Mouse (Mus musculus) liver, embryonic 16.5 days (tissue): ENCODE measurements around the gene Irs2. TPM values are rescaled to one million over a fixed set of nuclear protein-coding genes. Genes with fewer than 3 reads are reported as not detected.
A peak's percentile ranks its signal among the peaks of the same experiment; 100 is the strongest.

ENCODE experiments used
- ATAC-seq: fragments of 200-750 bp; cut with Nextera tagmentation; 2 replicates; pipeline ENCODE4 v1.8.0; 2017; ENCODE audit warnings: low read depth, mild to moderate bottlenecking, moderate number of reproducible peaks, moderate library complexity
- H3K27ac ChIP-seq: fragments of 300-500 bp; sonication (generic); 2 replicates; pipeline ENCODE4 v1.5.1; 2014; ENCODE audit warnings: mild to moderate bottlenecking, low read length
- H3K27me3 ChIP-seq: fragments of 300-500 bp; sonication (generic); 2 replicates; pipeline ENCODE4 v1.6.1; 2014; ENCODE audit warnings: low read depth, low read length, mixed read lengths; ENCODE audit not compliant: control insufficient read depth, insufficient read depth
- H3K36me3 ChIP-seq: fragments of 300-500 bp; sonication (generic); 2 replicates; pipeline ENCODE4 v1.6.1; 2014; ENCODE audit warnings: mild to moderate bottlenecking; ENCODE audit not compliant: control insufficient read depth, insufficient read depth
- H3K4me1 ChIP-seq: fragments of 300-500 bp; sonication (generic); 2 replicates; pipeline ENCODE4 v1.6.1; 2014; ENCODE audit warnings: low read depth, low read length, mixed read lengths; ENCODE audit not compliant: control insufficient read depth
- H3K4me2 ChIP-seq: fragments of 300-500 bp; sonication (generic); 2 replicates; pipeline ENCODE4 v1.6.1; 2014; ENCODE audit warnings: low read depth, low read length, mixed read lengths
- H3K4me3 ChIP-seq: fragments of 300-500 bp; sonication (generic); 2 replicates; pipeline ENCODE4 v1.5.1; 2014; ENCODE audit warnings: low read depth, mild to moderate bottlenecking, low read length
- H3K9ac ChIP-seq: fragments of 300-500 bp; sonication (generic); 2 replicates; pipeline ENCODE4 v1.6.1; 2014; ENCODE audit warnings: low read depth, low read length
- H3K9me3 ChIP-seq: fragments of 300-500 bp; sonication (generic); replicated peaks from 2 replicates; pipeline ENCODE4 v1.6.1; 2016; ENCODE audit warnings: low read length; ENCODE audit not compliant: control insufficient read depth
- WGBS: fragments of 180-500 bp; shearing (Covaris S2); extraction: QIAGEN DNeasy Blood & Tissue Kit; methylation state at CpG from one replicate; pipeline ENCODE4 v1.1.7; 2014; ENCODE audit not compliant: insufficient replicate concordance; 5-methylcytosine and 5-hydroxymethylcytosine counted together
- polyA plus RNA-seq: library from polyadenylated mRNA; unstranded; fragments of >200 nt; fragmentation: Nextera tagmentation; extraction: Ambion mirVana; gene quantifications from 2 replicates; pipeline ENCODE4 v1.2.1, GENCODE M21; 2015

The Irs2 gene
- polyA plus RNA-seq, 1 experiment from 2014 or later: 3.2 TPM

GRCm38 (mm10) chr8:11006276-11006630, 2.0 kb downstream of the Irs2 start:
- 83% methylated on average over 9 of the region's 9 CpGs for WGBS
- ATAC-seq: no peak

GRCm38 (mm10) chr8:11005460-11006275, 2.6 kb downstream of the Irs2 start:
- H3K27me3 ChIP-seq: no peaks in the 10 kb centered on the region
- no peaks in the 10 kb centered on the region; the same call in 1 of the 2 replicates for H3K36me3 ChIP-seq
- H3K9me3 ChIP-seq: no peaks in the 10 kb centered on the region
- 80% methylated on average over 26 of the region's 26 CpGs for WGBS
- peak overlapping the region; percentile 93 for H3K9ac ChIP-seq
- ATAC-seq: no peak
- peak overlapping the region; percentile 91 for H3K4me3 ChIP-seq
- peak overlapping the region; percentile 92 for H3K4me2 ChIP-seq
- H3K4me1 ChIP-seq: peaks cover 56% of the 10 kb centered on the region
- peak overlapping the region; percentile 16; the same call in 1 of the 2 replicates for H3K27ac ChIP-seq

More at GRCm38 (mm10) chr8:11006276-11006630, 2.0 kb downstream of the Irs2 start:
- Histone ChIP-seq H3K27me3 (peaks cover 3% of the 10 kb centered on the region; the same call in 1 of the 2 replicates), H3K36me3 (no peaks in the 10 kb centered on the region; the same call in 1 of the 2 replicates), H3K9ac (peak overlapping the region; percentile 93), H3K4me3 (peak overlapping the region; percentile 91), H3K4me2 (peak overlapping the region; percentile 92), H3K9me3 (no peaks in the 10 kb centered on the region), H3K27ac (peak overlapping the region; percentile 16; the same call in 1 of the 2 replicates), H3K4me1 (peaks cover 55% of the 10 kb centered on the region)

- no peak overlapping the region; the same call in 1 of the 2 replicates for H3K27ac ChIP-seq
- no peaks in the 10 kb centered on the region for H3K27me3 ChIP-seq
- H3K36me3 ChIP-seq: no peaks in the 10 kb centered on the region; the same call in none of the 2 replicates
- no peak for ATAC-seq
- peak overlapping the region; percentile 93 for H3K9ac ChIP-seq
- peak overlapping the region; percentile 92 for H3K4me2 ChIP-seq
- WGBS: 73% methylated on average over 22 of the region's 22 CpGs
- H3K4me1 ChIP-seq: peaks cover 55% of the 10 kb centered on the region
- H3K9me3 ChIP-seq: no peaks in the 10 kb centered on the region
- H3K4me3 ChIP-seq: peak overlapping the region; percentile 91
Measured at GRCm38 (mm10) chr8:11004781-11005459, 3.3 kb downstream of the Irs2 start.

- no peak for ATAC-seq
- Histone ChIP-seq H3K27me3 (no peaks in the 10 kb centered on the region), H3K36me3 (no peaks in the 10 kb centered on the region; the same call in none of the 2 replicates), H3K27ac (peak overlapping the region; percentile 53; the same call in 1 of the 2 replicates), H3K9me3 (no peaks in the 10 kb centered on the region), H3K4me1 (peaks cover 57% of the 10 kb centered on the region), H3K4me2 (peak overlapping the region; percentile 92), H3K4me3 (peak overlapping the region; percentile 91), H3K9ac (peak overlapping the region; percentile 93)
- WGBS: 58% methylated on average over 7 of the region's 7 CpGs
Measured at GRCm38 (mm10) chr8:11003917-11004470, 4.3 kb downstream of the Irs2 start.

GRCm38 (mm10) chr8:11003253-11003652, 5.0 kb downstream of the Irs2 start:
- H3K4me1 ChIP-seq: peaks cover 57% of the 10 kb centered on the region
- peak overlapping the region; percentile 93 for H3K9ac ChIP-seq
- H3K27me3 ChIP-seq: no peaks in the 10 kb centered on the region
- WGBS: 31% methylated on average over 6 of the region's 6 CpGs
- peak overlapping the region; percentile 92 for H3K4me2 ChIP-seq
- H3K9me3 ChIP-seq: no peaks in the 10 kb centered on the region
- ATAC-seq: no peak
- H3K36me3 ChIP-seq: peaks cover 5% of the 10 kb centered on the region
- H3K4me3 ChIP-seq: peak overlapping the region; percentile 91
- H3K27ac ChIP-seq: peak overlapping the region; percentile 53

GRCm38 (mm10) chr8:11002816-11003215, 5.4 kb downstream of the Irs2 start:
- peak overlapping the region; percentile 93 for H3K9ac ChIP-seq
- H3K36me3 ChIP-seq: peaks cover 5% of the 10 kb centered on the region
- peak overlapping the region; percentile 91 for H3K4me3 ChIP-seq
- no peak for ATAC-seq
- no peaks in the 10 kb centered on the region for H3K27me3 ChIP-seq
- H3K4me2 ChIP-seq: peak overlapping the region; percentile 92
- no peaks in the 10 kb centered on the region for H3K9me3 ChIP-seq
- 37% methylated on average over 6 of the region's 6 CpGs for WGBS
- H3K4me1 ChIP-seq: peaks cover 57% of the 10 kb centered on the region
- H3K27ac ChIP-seq: peak overlapping the region; percentile 54

- H3K4me1 ChIP-seq: peaks cover 66% of the 10 kb centered on the region
Measured at GRCm38 (mm10) chr8:11001062-11001549, 7.2 kb downstream of the Irs2 start.

GRCm38 (mm10) chr8:10999538-10999937, 8.7 kb downstream of the Irs2 start:
- 78% methylated on average over 4 of the region's 4 CpGs for WGBS

More at GRCm38 (mm10) chr8:11001062-11001549, 7.2 kb downstream of the Irs2 start:
- H3K36me3 ChIP-seq: peaks cover 5% of the 10 kb centered on the region
- peak; percentile 35 for ATAC-seq
- 2% methylated on average over 6 of the region's 6 CpGs for WGBS
- H3K9ac ChIP-seq: peak overlapping the region; percentile 45
- no peaks in the 10 kb centered on the region for H3K27me3 ChIP-seq
- H3K4me3 ChIP-seq: peak overlapping the region; percentile 91
- H3K27ac ChIP-seq: peak overlapping the region; percentile 49
- H3K4me2 ChIP-seq: peak overlapping the region; percentile 92
- H3K9me3 ChIP-seq: no peaks in the 10 kb centered on the region

More at GRCm38 (mm10) chr8:10999538-10999937, 8.7 kb downstream of the Irs2 start:
- Histone ChIP-seq H3K4me1 (peaks cover 67% of the 10 kb centered on the region), H3K4me3 (no peak overlapping the region), H3K27ac (no peak overlapping the region), H3K4me2 (peak overlapping the region; percentile 92; the same call in 1 of the 2 replicates), H3K9ac (no peak overlapping the region; the same call in 1 of the 2 replicates), H3K9me3 (no peaks in the 10 kb centered on the region), H3K36me3 (peaks cover 5% of the 10 kb centered on the region), H3K27me3 (no peaks in the 10 kb centered on the region)
- ATAC-seq: no peak
